Mouse (Mus musculus): ENCODE measurements around the gene Cenpv. TPM values are rescaled to one million over a fixed set of nuclear protein-coding genes. Genes with fewer than 3 reads are reported as not detected.
"Not testable (repeated sequence)": the region's sequence is repeated elsewhere in the genome, so short reads cannot be mapped to it uniquely, and the experiment has no call there.

The Cenpv gene
- polyA plus RNA-seq, 1 experiment: 21.6 TPM

DNA sequence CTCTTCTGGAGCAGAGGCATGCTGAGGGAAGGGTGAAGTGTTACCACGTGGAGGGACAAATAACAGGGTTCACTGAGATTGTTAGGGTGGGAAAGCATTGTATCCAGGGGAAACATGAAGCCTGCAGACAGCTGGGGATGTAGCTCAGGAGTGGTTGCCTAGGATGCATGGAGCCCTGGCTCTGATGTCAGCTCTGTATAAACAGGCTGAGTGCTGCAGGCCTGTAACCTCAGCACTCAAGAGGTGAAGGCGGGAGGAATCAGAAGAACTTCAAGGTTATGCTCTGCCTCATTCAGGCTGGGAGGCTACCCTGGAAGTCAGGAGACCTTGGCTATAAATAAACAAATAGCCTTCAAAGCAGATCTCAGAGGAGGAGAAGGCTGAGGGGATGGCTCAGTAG is 20.1 kb downstream of the Cenpv start:
- TF ChIP-seq MYOD1 (IDR thresholded peaks at IDR 0.05; ENCODE audit: control insufficient read depth, insufficient read length, low read depth) (no peak), FOSL1 (IDR thresholded peaks at IDR 0.05; ENCODE audit: insufficient read depth, low read length, poor library complexity, severe bottlenecking) (no peak), MAX (IDR thresholded peaks at IDR 0.05) (no peak)
- H3K79me2 ChIP-seq (ENCODE audit: control insufficient read depth, insufficient read depth): no peaks in the 10 kb centered on the region
- no peak overlapping the region for H3ac ChIP-seq (ENCODE audit: control insufficient read depth, insufficient read length, low read depth)
- no peak overlapping the region for H3K4me3 ChIP-seq (ENCODE audit: insufficient read depth, poor library complexity, severe bottlenecking)
- peaks cover 1% of the 10 kb centered on the region for H3K79me3 ChIP-seq (ENCODE audit: low read depth)
- no peaks in the 10 kb centered on the region for H3K27me3 ChIP-seq (ENCODE audit: control insufficient read depth, insufficient read depth, insufficient read length)
- H3K36me3 ChIP-seq (ENCODE audit: control insufficient read depth, insufficient read depth): no peaks in the 10 kb centered on the region

- Histone ChIP-seq H3K36me3 (ENCODE audit: control insufficient read depth, insufficient read depth) (no peaks in the 10 kb centered on the region), H3K79me2 (ENCODE audit: control insufficient read depth, insufficient read depth) (no peaks in the 10 kb centered on the region), H3K4me3 (ENCODE audit: insufficient read depth, poor library complexity, severe bottlenecking) (no peak overlapping the region), H3K27me3 (ENCODE audit: control insufficient read depth, insufficient read depth, insufficient read length) (no peaks in the 10 kb centered on the region), H3ac (ENCODE audit: control insufficient read depth, insufficient read length, low read depth) (no peak overlapping the region), H3K79me3 (ENCODE audit: low read depth) (no peaks in the 10 kb centered on the region)
- no peak for TF ChIP-seq MAX (IDR thresholded peaks at IDR 0.05)
- no peak for TF ChIP-seq MYOG (IDR thresholded peaks at IDR 0.05; ENCODE audit: control insufficient read depth, extremely low read depth, insufficient read length)
- TF ChIP-seq MYOD1 (IDR thresholded peaks at IDR 0.05; ENCODE audit: control insufficient read depth, insufficient read length, low read depth): no peak
These were observed 25.8 kb downstream of the Cenpv start for GRCm38 (mm10) chr11:62513311-62513710.

DNA sequence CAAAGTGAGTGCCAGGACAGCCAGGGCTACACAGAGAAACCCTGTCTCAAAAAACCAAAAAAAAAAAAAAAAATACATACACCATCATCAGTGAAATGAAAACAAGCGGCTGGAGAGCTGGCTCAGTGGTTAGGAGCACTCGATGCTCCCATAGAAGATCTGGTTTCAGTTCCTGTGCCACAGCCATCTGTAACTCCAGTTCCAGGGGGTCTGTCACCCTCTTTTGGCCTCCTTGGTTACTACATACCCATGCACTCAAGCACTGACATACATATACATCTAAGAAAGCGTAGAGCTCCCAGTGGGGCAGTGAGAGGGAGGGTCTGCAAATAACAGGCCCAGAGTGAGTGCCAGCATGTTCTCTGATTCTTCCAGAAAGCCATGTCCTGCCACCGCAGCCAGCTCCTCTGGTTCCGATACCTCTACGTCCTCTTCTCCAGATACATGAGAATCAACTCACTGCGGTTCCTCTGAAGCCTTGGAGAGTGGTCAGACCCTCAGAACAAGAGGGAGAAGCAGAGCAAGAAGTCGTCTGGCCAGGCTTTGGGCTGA is 26.5 kb downstream of the Cenpv start:
- no peaks in the 10 kb centered on the region for H3K79me2 ChIP-seq (ENCODE audit: control insufficient read depth, insufficient read depth)
- H3ac ChIP-seq (ENCODE audit: control insufficient read depth, insufficient read length, low read depth): no peak overlapping the region
- no peak for TF ChIP-seq FOSL1 (IDR thresholded peaks at IDR 0.05; ENCODE audit: insufficient read depth, low read length, poor library complexity, severe bottlenecking)
- TF ChIP-seq MAX (IDR thresholded peaks at IDR 0.05): no peak
- no peak for TF ChIP-seq USF1 (IDR thresholded peaks at IDR 0.05; ENCODE audit: low read depth)
- TF ChIP-seq MYOG (IDR thresholded peaks at IDR 0.05; ENCODE audit: control insufficient read depth, extremely low read depth, insufficient read length): no peak
- no peak for TF ChIP-seq MYOD1 (IDR thresholded peaks at IDR 0.05; ENCODE audit: control insufficient read depth, insufficient read length, low read depth)
- TF ChIP-seq CEBPB (IDR thresholded peaks at IDR 0.05; ENCODE audit: low read depth): no peak
- TF ChIP-seq CTCF (IDR thresholded peaks at IDR 0.05; ENCODE audit: control insufficient read depth, insufficient read depth, insufficient read length): no peak
- no peaks in the 10 kb centered on the region for H3K27me3 ChIP-seq (ENCODE audit: control insufficient read depth, insufficient read depth, insufficient read length)
- no peaks in the 10 kb centered on the region for H3K36me3 ChIP-seq (ENCODE audit: control insufficient read depth, insufficient read depth)
- H3K4me3 ChIP-seq (ENCODE audit: insufficient read depth, poor library complexity, severe bottlenecking): no peak overlapping the region
- no peaks in the 10 kb centered on the region for H3K79me3 ChIP-seq (ENCODE audit: low read depth)

- Histone ChIP-seq H3ac (ENCODE audit: control insufficient read depth, insufficient read length, low read depth) (no peak overlapping the region), H3K4me3 (ENCODE audit: insufficient read depth, poor library complexity, severe bottlenecking) (no peak overlapping the region), H3K36me3 (ENCODE audit: control insufficient read depth, insufficient read depth) (no peaks in the 10 kb centered on the region), H3K79me2 (ENCODE audit: control insufficient read depth, insufficient read depth) (no peaks in the 10 kb centered on the region), H3K27me3 (ENCODE audit: control insufficient read depth, insufficient read depth, insufficient read length) (no peaks in the 10 kb centered on the region), H3K79me3 (ENCODE audit: low read depth) (no peaks in the 10 kb centered on the region)
- TF ChIP-seq MAX (IDR thresholded peaks at IDR 0.05) (no peak), CEBPB (IDR thresholded peaks at IDR 0.05; ENCODE audit: low read depth) (no peak), MYOD1 (IDR thresholded peaks at IDR 0.05; ENCODE audit: control insufficient read depth, insufficient read length, low read depth) (no peak), FOSL1 (IDR thresholded peaks at IDR 0.05; ENCODE audit: insufficient read depth, low read length, poor library complexity, severe bottlenecking) (no peak), MYOG (IDR thresholded peaks at IDR 0.05; ENCODE audit: control insufficient read depth, extremely low read depth, insufficient read length) (no peak), USF1 (IDR thresholded peaks at IDR 0.05; ENCODE audit: low read depth) (no peak), CTCF (IDR thresholded peaks at IDR 0.05; ENCODE audit: control insufficient read depth, insufficient read depth, insufficient read length) (no peak)
These were observed 27.4 kb downstream of the Cenpv start for GRCm38 (mm10) chr11:62511444-62512202.

- Histone ChIP-seq H3K79me3 (ENCODE audit: low read depth) (no peaks in the 10 kb centered on the region), H3ac (ENCODE audit: control insufficient read depth, insufficient read length, low read depth) (no peak overlapping the region), H3K27me3 (ENCODE audit: control insufficient read depth, insufficient read depth, insufficient read length) (no peaks in the 10 kb centered on the region), H3K79me2 (ENCODE audit: control insufficient read depth, insufficient read depth) (no peaks in the 10 kb centered on the region), H3K4me3 (ENCODE audit: insufficient read depth, poor library complexity, severe bottlenecking) (no peak overlapping the region), H3K36me3 (ENCODE audit: control insufficient read depth, insufficient read depth) (no peaks in the 10 kb centered on the region)
- TF ChIP-seq MYOD1 (IDR thresholded peaks at IDR 0.05; ENCODE audit: control insufficient read depth, insufficient read length, low read depth) (no peak), CEBPB (IDR thresholded peaks at IDR 0.05; ENCODE audit: low read depth) (no peak), CTCF (IDR thresholded peaks at IDR 0.05; ENCODE audit: control insufficient read depth, insufficient read depth, insufficient read length) (no peak), MAX (IDR thresholded peaks at IDR 0.05) (no peak), MYOG (IDR thresholded peaks at IDR 0.05; ENCODE audit: control insufficient read depth, extremely low read depth, insufficient read length) (no peak), FOSL1 (IDR thresholded peaks at IDR 0.05; ENCODE audit: insufficient read depth, low read length, poor library complexity, severe bottlenecking) (no peak), USF1 (IDR thresholded peaks at IDR 0.05; ENCODE audit: low read depth) (no peak)
These were observed 28.1 kb downstream of the Cenpv start for GRCm38 (mm10) chr11:62510956-62511355.

DNA sequence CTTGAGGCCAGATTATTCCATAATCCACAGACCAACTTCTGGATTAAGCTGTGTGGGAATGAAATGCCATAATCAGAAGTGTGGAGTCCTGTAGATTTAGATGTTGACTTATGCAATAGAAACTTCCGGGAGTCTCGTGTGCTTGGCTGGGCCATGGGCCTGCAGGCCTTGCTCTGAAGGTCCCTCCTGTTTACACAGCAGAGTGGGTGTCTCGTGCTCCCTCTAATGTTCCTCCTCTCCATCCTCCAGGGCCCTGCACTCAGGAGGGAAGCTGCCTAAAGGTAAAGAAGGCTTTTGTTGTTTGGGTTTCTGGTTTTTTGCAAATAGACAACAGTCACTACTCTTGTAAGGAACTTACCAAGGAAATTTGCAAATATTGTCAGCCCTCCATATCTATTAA is 29.5 kb downstream of the Cenpv start:
- Histone ChIP-seq H3K4me3 (ENCODE audit: insufficient read depth, poor library complexity, severe bottlenecking) (no peak overlapping the region), H3ac (ENCODE audit: control insufficient read depth, insufficient read length, low read depth) (no peak overlapping the region), H3K79me2 (ENCODE audit: control insufficient read depth, insufficient read depth) (no peaks in the 10 kb centered on the region), H3K36me3 (ENCODE audit: control insufficient read depth, insufficient read depth) (no peaks in the 10 kb centered on the region), H3K79me3 (ENCODE audit: low read depth) (no peaks in the 10 kb centered on the region), H3K27me3 (ENCODE audit: control insufficient read depth, insufficient read depth, insufficient read length) (no peaks in the 10 kb centered on the region)
- TF ChIP-seq MAX (IDR thresholded peaks at IDR 0.05): no peak
- no peak for TF ChIP-seq CEBPB (IDR thresholded peaks at IDR 0.05; ENCODE audit: low read depth)
- TF ChIP-seq CTCF (IDR thresholded peaks at IDR 0.05; ENCODE audit: control insufficient read depth, insufficient read depth, insufficient read length): no peak
- no peak for TF ChIP-seq USF1 (IDR thresholded peaks at IDR 0.05; ENCODE audit: low read depth)
- no peak for TF ChIP-seq FOSL1 (IDR thresholded peaks at IDR 0.05; ENCODE audit: insufficient read depth, low read length, poor library complexity, severe bottlenecking)
- TF ChIP-seq MYOD1 (IDR thresholded peaks at IDR 0.05; ENCODE audit: control insufficient read depth, insufficient read length, low read depth): no peak
- no peak for TF ChIP-seq MYOG (IDR thresholded peaks at IDR 0.05; ENCODE audit: control insufficient read depth, extremely low read depth, insufficient read length)

DNA sequence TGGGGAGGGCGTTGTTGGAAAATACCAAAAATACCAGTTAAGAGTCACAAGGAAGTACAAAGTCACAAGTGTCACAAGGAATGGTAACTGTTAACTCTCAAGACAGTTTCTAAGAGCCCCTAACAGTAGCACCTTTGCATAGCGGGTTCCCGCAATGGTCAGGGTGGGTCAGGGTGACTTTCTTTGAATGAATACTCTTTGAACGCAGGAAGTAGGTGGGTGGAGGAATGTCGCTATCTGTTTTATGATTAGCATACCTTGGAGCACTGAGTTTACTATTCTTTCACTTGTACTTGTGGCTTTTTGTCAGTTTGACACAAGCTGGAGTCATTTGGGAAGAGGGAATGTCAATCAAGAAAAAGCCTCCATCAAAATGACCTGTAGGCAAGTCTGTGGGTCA is 30.2 kb downstream of the Cenpv start:
- not testable (repeated sequence) for H3K79me2 ChIP-seq (ENCODE audit: control insufficient read depth, insufficient read depth); H3K4me3 ChIP-seq (ENCODE audit: insufficient read depth, poor library complexity, severe bottlenecking)

GRCm38 (mm10) chr11:62508365-62508764 is 30.7 kb downstream of the Cenpv start:
- H3ac ChIP-seq (ENCODE audit: control insufficient read depth, insufficient read length, low read depth); H3K79me3 ChIP-seq (ENCODE audit: low read depth); H3K27me3 ChIP-seq (ENCODE audit: control insufficient read depth, insufficient read depth, insufficient read length); H3K79me2 ChIP-seq (ENCODE audit: control insufficient read depth, insufficient read depth); H3K36me3 ChIP-seq (ENCODE audit: control insufficient read depth, insufficient read depth); H3K4me3 ChIP-seq (ENCODE audit: insufficient read depth, poor library complexity, severe bottlenecking): not testable (repeated sequence)

More for the DNA sequence above, 30.2 kb downstream of the Cenpv start:
- H3K79me3 ChIP-seq (ENCODE audit: low read depth); H3K36me3 ChIP-seq (ENCODE audit: control insufficient read depth, insufficient read depth); H3ac ChIP-seq (ENCODE audit: control insufficient read depth, insufficient read length, low read depth); H3K27me3 ChIP-seq (ENCODE audit: control insufficient read depth, insufficient read depth, insufficient read length): not testable (repeated sequence)
